Mouse (Mus musculus): ENCODE results near the gene Ube2c.

GRCm38 (mm10) chr2:164767812-164768540 lies 1.7 kb upstream of the Ube2c start:
- TF ChIP-seq CTCF (IDR thresholded peaks at IDR 0.05; ENCODE audit: borderline replicate concordance, control insufficient read depth, extremely low read depth, insufficient read depth, low read length, poor library complexity), result no peak
- no peak for TF ChIP-seq POLR2A (IDR thresholded peaks at IDR 0.05; ENCODE audit: control insufficient read depth, extremely low read depth, insufficient read depth, low read length, poor library complexity)
